Mouse (Mus musculus) liver, adult 2 months (tissue): ENCODE measurements around the gene Rps6kb1. TPM values are rescaled to one million over a fixed set of nuclear protein-coding genes. Genes with fewer than 3 reads are reported as not detected.
"Not testable (repeated sequence)": the region's sequence is repeated elsewhere in the genome, so short reads cannot be mapped to it uniquely, and the experiment has no call there.

Source experiments
- DNase-seq: peaks from one replicate; pipeline ENCODE4 v3.0.0-alpha.2; 2011; ENCODE audit warnings: low read depth, low spot score; ENCODE audit errors: extremely low read depth
- H3K27ac ChIP-seq: fragments of 200-500 bp; replicated peaks from 2 replicates; pipeline ENCODE4 v1.5.1; 2012; ENCODE audit warnings: low read depth, mild to moderate bottlenecking, control low read depth, inconsistent platforms, low read length; ENCODE audit not compliant: insufficient read depth
- H3K27me3 ChIP-seq: fragments of 200-500 bp; 2 replicates; pipeline ENCODE4 v1.6.1; 2012; ENCODE audit warnings: mild to moderate bottlenecking, moderate library complexity, low read length, inconsistent platforms; ENCODE audit not compliant: control insufficient read depth, insufficient read depth
- H3K36me3 ChIP-seq: fragments of 200-500 bp; 2 replicates; pipeline ENCODE4 v1.6.1; 2012; ENCODE audit warnings: low read length, inconsistent platforms; ENCODE audit not compliant: control insufficient read depth, insufficient read depth
- H3K4me1 ChIP-seq: fragments of 200-500 bp; 2 replicates; pipeline ENCODE4 v1.6.1; 2011; ENCODE audit warnings: low read length; ENCODE audit not compliant: control insufficient read depth, insufficient read depth
- H3K4me3 ChIP-seq: fragments of 200-500 bp; 2 replicates; pipeline ENCODE4 v1.5.1; 2011; ENCODE audit warnings: low read depth, mild to moderate bottlenecking, control low read depth, low read length, moderate library complexity; ENCODE audit not compliant: insufficient read depth
- H3K79me2 ChIP-seq: fragments of 200-500 bp; 2 replicates; pipeline ENCODE4 v1.6.1; 2012; ENCODE audit warnings: inconsistent platforms, mild to moderate bottlenecking, low read length, moderate library complexity; ENCODE audit not compliant: control insufficient read depth, insufficient read depth
- H3K9ac ChIP-seq: fragments of 200-500 bp; 2 replicates; pipeline ENCODE4 v1.6.1; 2012; ENCODE audit warnings: low read depth, mild to moderate bottlenecking, control low read depth, inconsistent platforms, low read length
- CTCF ChIP-seq: fragments of 200-500 bp; IDR thresholded peaks from 2 replicates; pipeline ENCODE4 v1.5.1; 2011; ENCODE audit warnings: low read depth, low read length, control low read depth
- POLR2A ChIP-seq: fragments of 200-500 bp; IDR thresholded peaks from 2 replicates; pipeline ENCODE4 v1.6.1; 2011; ENCODE audit warnings: low read length, control low read depth; ENCODE audit not compliant: insufficient read depth; ENCODE audit errors: extremely low read depth
- WGBS: fragments of 180-500 bp; shearing (Covaris S2); methylation state at CpG from one replicate; pipeline ENCODE4 v1.1.7; 2018; 5-methylcytosine and 5-hydroxymethylcytosine counted together
- polyA plus RNA-seq: library from polyadenylated mRNA; depleted of rRNA; stranded (reverse); fragments of >200 nt; gene quantifications from 2 replicates; pipeline ENCODE4 v1.2.3, GENCODE M21; 2012
- total RNA-seq: library from RNA; depleted of rRNA; stranded (reverse); fragments of >200 nt; gene quantifications from 2 replicates; pipeline ENCODE4 v1.2.3, GENCODE M21; 2014

The Rps6kb1 gene
- total and polyA plus RNA-seq, 2 experiments = 6.3 to 14.4 TPM

DNA sequence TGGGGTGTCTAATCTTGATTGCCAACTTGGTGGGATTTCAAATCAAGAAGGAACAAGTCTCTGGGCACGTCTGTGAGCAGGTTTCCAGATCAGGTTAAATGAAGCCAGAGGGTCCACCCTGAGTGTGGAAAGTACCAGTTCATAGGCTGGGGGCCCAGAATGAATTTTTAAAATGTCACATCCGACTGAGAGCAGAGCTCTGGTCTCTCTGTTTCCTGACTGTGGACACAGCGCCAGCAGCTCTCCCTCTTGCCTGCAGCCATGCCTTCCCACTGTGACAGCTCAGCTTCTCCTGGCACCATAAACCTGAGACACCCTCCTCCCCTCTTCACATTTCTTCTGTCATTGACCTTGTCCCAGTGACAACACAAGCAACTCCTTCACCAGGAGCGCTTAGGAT is 75.6 kb downstream of the Rps6kb1 start:
- no peaks in the 10 kb centered on the region for H3K4me1 ChIP-seq
- TF ChIP-seq CTCF (no peak), POLR2A (no peak)
- no peak for DNase-seq
- H3K4me3 ChIP-seq = no peak overlapping the region
- H3K9ac ChIP-seq = no peak overlapping the region
- no peaks in the 10 kb centered on the region for H3K27me3 ChIP-seq
- H3K79me2 ChIP-seq = no peaks in the 10 kb centered on the region
- WGBS = 84% methylated on average over 4 of the region's 4 CpGs
- no peak overlapping the region for H3K27ac ChIP-seq
- H3K36me3 ChIP-seq = no peaks in the 10 kb centered on the region

GRCm38 (mm10) chr11:86468345-86468744 is 76.3 kb downstream of the Rps6kb1 start:
- Histone ChIP-seq H3K27ac (no peak overlapping the region), H3K4me1 (no peaks in the 10 kb centered on the region), H3K27me3 (no peaks in the 10 kb centered on the region), H3K36me3 (no peaks in the 10 kb centered on the region), H3K4me3 (no peak overlapping the region), H3K79me2 (no peaks in the 10 kb centered on the region), H3K9ac (no peak overlapping the region)
- WGBS = 75% methylated on average over 8 of the region's 8 CpGs
- TF ChIP-seq POLR2A (no peak), CTCF (no peak)
- DNase-seq = no peak

GRCm38 (mm10) chr11:86464275-86464674 is 80.3 kb downstream of the Rps6kb1 start:
- H3K4me1 ChIP-seq, H3K27ac ChIP-seq, H3K27me3 ChIP-seq, H3K9ac ChIP-seq, H3K36me3 ChIP-seq, H3K4me3 ChIP-seq, H3K79me2 ChIP-seq: not testable (repeated sequence)
- peak; percentile 50 for DNase-seq
- peak; percentile 59; the same call in 1 of the 2 replicates for TF ChIP-seq CTCF
- 17% methylated on average over 8 of the region's 8 CpGs for whole genome bisulfite sequencing

- no peak for TF ChIP-seq CTCF
- no peak for TF ChIP-seq POLR2A
- Histone ChIP-seq H3K36me3 (no peaks in the 10 kb centered on the region), H3K27ac (no peak overlapping the region), H3K4me3 (no peak overlapping the region), H3K79me2 (no peaks in the 10 kb centered on the region), H3K4me1 (no peaks in the 10 kb centered on the region), H3K9ac (no peak overlapping the region), H3K27me3 (no peaks in the 10 kb centered on the region)
- DNase-seq = no peak
These were observed 82.0 kb downstream of the Rps6kb1 start for GRCm38 (mm10) chr11:86462579-86462978.

GRCm38 (mm10) chr11:86458866-86459265 is 85.7 kb downstream of the Rps6kb1 start:
- 79% methylated on average over 6 of the region's 6 CpGs for WGBS

DNA sequence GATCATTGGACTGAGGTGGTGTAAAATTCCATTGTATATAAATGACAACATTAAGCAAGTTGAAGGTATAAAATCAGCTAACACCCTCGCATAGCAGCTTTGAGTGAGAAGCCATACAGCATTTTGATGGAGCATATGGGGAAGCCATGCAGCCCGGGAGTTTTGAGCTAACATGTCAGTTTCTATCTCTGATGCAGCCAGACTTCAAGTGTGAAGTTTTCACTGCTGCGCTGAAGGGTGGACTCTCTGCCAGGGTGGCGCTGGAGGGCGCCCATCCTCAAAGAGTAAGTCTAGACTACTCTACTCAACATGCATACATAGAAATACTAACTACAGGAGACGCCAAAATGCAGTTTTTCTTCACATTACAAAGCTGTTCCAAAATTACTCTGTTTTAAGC is 87.1 kb downstream of the Rps6kb1 start:
- no peak overlapping the region for H3K4me3 ChIP-seq
- H3K4me1 ChIP-seq = no peaks in the 10 kb centered on the region
- no peaks in the 10 kb centered on the region for H3K36me3 ChIP-seq
- no peaks in the 10 kb centered on the region for H3K27me3 ChIP-seq
- WGBS = 82% methylated on average over 6 of the region's 6 CpGs
- DNase-seq = no peak
- H3K27ac ChIP-seq = no peak overlapping the region
- no peak overlapping the region for H3K9ac ChIP-seq
- TF ChIP-seq CTCF (no peak), POLR2A (no peak)
- H3K79me2 ChIP-seq = no peaks in the 10 kb centered on the region

More at GRCm38 (mm10) chr11:86458866-86459265, 85.7 kb downstream of the Rps6kb1 start:
- Histone ChIP-seq H3K27ac (no peak overlapping the region), H3K36me3 (no peaks in the 10 kb centered on the region), H3K27me3 (no peaks in the 10 kb centered on the region), H3K79me2 (no peaks in the 10 kb centered on the region), H3K4me3 (no peak overlapping the region), H3K4me1 (no peaks in the 10 kb centered on the region), H3K9ac (no peak overlapping the region)
- TF ChIP-seq CTCF = no peak
- TF ChIP-seq POLR2A = no peak
- no peak for DNase-seq
